Mouse (Mus musculus): ENCODE measurements around the gene Tmem216. TPM values are rescaled to one million over a fixed set of nuclear protein-coding genes. Genes with fewer than 3 reads are reported as not detected.

Gene Tmem216
- total RNA-seq (2022), result 10 to 100 TPM; 20.9 to 28.1 (median 23.5) TPM

GRCm38 (mm10) chr19:10555624-10556510 is at the start of gene Tmem216:
Gene Tmem216, minus strand, starts transcription at chr19:10556238.
- peak; percentile 81 for DNase-seq

GRCm38 (mm10) chr19:10605293-10605900 is 49.4 kb upstream of the Tmem216 start, which contains the start of the genes Ddb1 and Tkfc:
Gene Ddb1, plus strand, starts transcription at chr19:10605327.
Gene Tkfc, minus strand, starts transcription at chr19:10605654.
- DNase-seq, result peak; percentile 97

- no peak for DNase-seq
Measured at GRCm38 (mm10) chr19:10604534-10604933, 48.5 kb upstream of the Tmem216 start.

- no peak for DNase-seq
Measured at GRCm38 (mm10) chr19:10603660-10604523, 47.9 kb upstream of the Tmem216 start.

- peak; percentile 76 for DNase-seq
Measured at GRCm38 (mm10) chr19:10602787-10603186, 46.7 kb upstream of the Tmem216 start.

- peak; percentile 24 for DNase-seq
Measured at GRCm38 (mm10) chr19:10602247-10602769, 46.3 kb upstream of the Tmem216 start.

GRCm38 (mm10) chr19:10599648-10600047 is 43.6 kb upstream of the Tmem216 start:
- DNase-seq, result no peak

GRCm38 (mm10) chr19:10598188-10598587 is 42.1 kb upstream of the Tmem216 start:
- no peak for DNase-seq

- DNase-seq, result no peak
Measured at GRCm38 (mm10) chr19:10591659-10592377, 35.8 kb upstream of the Tmem216 start.

GRCm38 (mm10) chr19:10590301-10590700 is 34.3 kb upstream of the Tmem216 start:
- no peak for DNase-seq

- DNase-seq, result no peak
Measured at GRCm38 (mm10) chr19:10589127-10589857, 33.3 kb upstream of the Tmem216 start.

- DNase-seq, result no peak
Measured at GRCm38 (mm10) chr19:10587231-10587630, 31.2 kb upstream of the Tmem216 start.

GRCm38 (mm10) chr19:10585112-10585511 is 29.1 kb upstream of the Tmem216 start:
- DNase-seq, result no peak

- no peak for DNase-seq
Measured at GRCm38 (mm10) chr19:10583550-10584146, 27.6 kb upstream of the Tmem216 start.

- DNase-seq, result no peak
Measured at GRCm38 (mm10) chr19:10581984-10582383, 25.9 kb upstream of the Tmem216 start.

- no peak for DNase-seq
Measured at GRCm38 (mm10) chr19:10580761-10581160, 24.7 kb upstream of the Tmem216 start.

- no peak for DNase-seq
Measured at GRCm38 (mm10) chr19:10580102-10580501, 24.1 kb upstream of the Tmem216 start.

- peak; percentile 88 for DNase-seq
Measured at GRCm38 (mm10) chr19:10576690-10577561, 20.9 kb upstream of the Tmem216 start, which contains the start of the genes Cyb561a3 and Tmem138. Gene Cyb561a3, plus strand, starts transcription at chr19:10577172. Gene Tmem138, minus strand, starts transcription at chr19:10577362.

- DNase-seq, result no peak
Measured at GRCm38 (mm10) chr19:10569627-10570026, 13.6 kb upstream of the Tmem216 start.

All from adrenal gland, adult 8-10 months (tissue).